Mouse (Mus musculus): ENCODE measurements at regions not wholly inside any gene's neighbourhood (a gene's known extent, or its start where the extent isn't known, plus 50 kb on each side); places are given as distances from the start of the nearest gene placed in this dataset.

GRCm38 (mm10) chr6:50029895-50030515 lies 80.0 kb upstream of the Mpp6 start:
- Histone ChIP-seq H3K4me3 (replicated peaks in 1 of 3; ENCODE audit: low read depth in 2 of 3, low read length in 2 of 3, poor library complexity in 1 of 3) (no peak overlapping the region), H3K36me3 (replicated peaks in 1 of 2; ENCODE audit: control insufficient read depth in 1 of 2, insufficient read depth in 1 of 2, low read length in 1 of 2) (no peaks in the 10 kb centered on the region), H3K4me1 (ENCODE audit: control insufficient read depth in 1 of 2, insufficient read depth in 2 of 2) (peaks cover 8 to 12% of the 10 kb centered on the region in 2 experiments), H3K27me3 (replicated peaks) (no peaks in the 10 kb centered on the region), H3K79me2 (replicated peaks; ENCODE audit: control insufficient read depth, extremely low read depth, insufficient read depth, poor library complexity, severe bottlenecking) (no peaks in the 10 kb centered on the region), H3K4me2 (ENCODE audit: insufficient read depth, low read depth, poor library complexity, severe bottlenecking) (no peak overlapping the region), H3K27ac (ENCODE audit: insufficient read depth, low read depth) (no peak overlapping the region), H3K9me3 (replicated peaks; ENCODE audit: low read length) (no peaks in the 10 kb centered on the region), H3K9ac (ENCODE audit: insufficient read depth, low read depth) (no peak overlapping the region)
- DNase-seq (ENCODE audit: extremely low read depth): no peak
- dilution Hi-C loops (cut with MboI; ENCODE audit: extremely low pct_ligation_motif_present, extremely low pct_unique_long_range_greater_than_20kb, low sequenced_read_pairs): no loop called here
- in situ Hi-C loops (cut with MboI; ENCODE audit: low pct_ligation_motif_present, low pct_unique_long_range_greater_than_20kb, low sequenced_read_pairs): no loop called here
- TF ChIP-seq MAFK (IDR thresholded peaks at IDR 0.05; ENCODE audit: insufficient replicate concordance, low read length) (no peak), POLR2AphosphoS2 (IDR thresholded peaks at IDR 0.05; ENCODE audit: low read depth, low read length) (no peak), ZMIZ1 (IDR thresholded peaks at IDR 0.05; ENCODE audit: low read depth, low read length) (no peak), ZC3H11A (IDR thresholded peaks at IDR 0.05; ENCODE audit: low read depth, low read length) (no peak), POLR2A (IDR thresholded peaks at IDR 0.05; ENCODE audit: low read depth, low read length) (no peak), ELF1 (IDR thresholded peaks at IDR 0.05; ENCODE audit: low read depth, low read length) (no peak), BHLHE40 (IDR thresholded peaks at IDR 0.05; ENCODE audit: low read depth, low read length) (no peak), JUN (IDR thresholded peaks at IDR 0.05; ENCODE audit: insufficient read depth, low read depth, low read length) (no peak), MXI1 (IDR thresholded peaks at IDR 0.05; ENCODE audit: low read depth, low read length) (no peak), NRF1 (IDR thresholded peaks at IDR 0.05; ENCODE audit: low read depth, low read length) (no peak), TBP (conservative IDR thresholded peaks at IDR 0.05; ENCODE audit: low read depth, low read length) (no peak), CHD1 (IDR thresholded peaks at IDR 0.05; ENCODE audit: low read depth, low read length) (no peak), ETS1 (conservative IDR thresholded peaks at IDR 0.05; ENCODE audit: low read depth, low read length) (no peak), IRF4 (IDR thresholded peaks at IDR 0.05; ENCODE audit: low read depth, low read length) (no peak), MEF2A (IDR thresholded peaks at IDR 0.05; ENCODE audit: borderline replicate concordance, low read depth, low read length) (no peak), MAZ (IDR thresholded peaks at IDR 0.05; ENCODE audit: low read depth, low read length) (no peak), SMC3 (IDR thresholded peaks at IDR 0.05; ENCODE audit: low read depth, low read length) (no peak), MAX (IDR thresholded peaks at IDR 0.05; ENCODE audit: low read length) (no peak)

GRCm38 (mm10) chr6:50031356-50031755 lies 78.7 kb upstream of the Mpp6 start:
- Histone ChIP-seq H3K4me2 (ENCODE audit: insufficient read depth, low read depth, poor library complexity, severe bottlenecking) (no peak overlapping the region), H3K4me1 (ENCODE audit: control insufficient read depth in 1 of 2, insufficient read depth in 2 of 2) (peaks cover 8 to 12% of the 10 kb centered on the region in 2 experiments), H3K4me3 (replicated peaks in 1 of 3; ENCODE audit: low read depth in 2 of 3, low read length in 2 of 3, poor library complexity in 1 of 3) (no peak overlapping the region), H3K9me3 (replicated peaks; ENCODE audit: low read length) (no peaks in the 10 kb centered on the region), H3K79me2 (replicated peaks; ENCODE audit: control insufficient read depth, extremely low read depth, insufficient read depth, poor library complexity, severe bottlenecking) (no peaks in the 10 kb centered on the region), H3K9ac (ENCODE audit: insufficient read depth, low read depth) (no peak overlapping the region), H3K36me3 (replicated peaks in 1 of 2; ENCODE audit: control insufficient read depth in 1 of 2, insufficient read depth in 1 of 2, low read length in 1 of 2) (no peaks in the 10 kb centered on the region), H3K27ac (ENCODE audit: insufficient read depth, low read depth) (no peak overlapping the region), H3K27me3 (replicated peaks) (no peaks in the 10 kb centered on the region)
- TF ChIP-seq RCOR1 (conservative IDR thresholded peaks at IDR 0.05; ENCODE audit: low read depth, low read length) (no peak), MAFK (IDR thresholded peaks at IDR 0.05; ENCODE audit: insufficient replicate concordance, low read length) (no peak), NELFE (IDR thresholded peaks at IDR 0.05; ENCODE audit: low read depth, low read length) (no peak), ZC3H11A (IDR thresholded peaks at IDR 0.05; ENCODE audit: low read depth, low read length) (no peak), SMC3 (IDR thresholded peaks at IDR 0.05; ENCODE audit: low read depth, low read length) (no peak), RAD21 (IDR thresholded peaks at IDR 0.05; ENCODE audit: low read depth, low read length) (no peak), MAZ (IDR thresholded peaks at IDR 0.05; ENCODE audit: low read depth, low read length) (no peak), BHLHE40 (IDR thresholded peaks at IDR 0.05; ENCODE audit: low read depth, low read length) (no peak), HCFC1 (IDR thresholded peaks at IDR 0.05; ENCODE audit: low read depth, low read length) (no peak), POLR2AphosphoS2 (IDR thresholded peaks at IDR 0.05; ENCODE audit: low read depth, low read length) (no peak), KAT2A (IDR thresholded peaks at IDR 0.05; ENCODE audit: insufficient replicate concordance, low read length) (no peak), IRF4 (IDR thresholded peaks at IDR 0.05; ENCODE audit: low read depth, low read length) (no peak)
- in situ Hi-C loops (cut with MboI; ENCODE audit: low pct_ligation_motif_present, low pct_unique_long_range_greater_than_20kb, low sequenced_read_pairs): no loop called here
- dilution Hi-C loops (cut with MboI; ENCODE audit: extremely low pct_ligation_motif_present, extremely low pct_unique_long_range_greater_than_20kb, low sequenced_read_pairs): no loop called here
- DNase-seq (ENCODE audit: extremely low read depth): no peak
